Mouse (Mus musculus): Measurements from ENCODE around the gene Adrb1. TPM values are rescaled to one million over a fixed set of nuclear protein-coding genes. Genes with fewer than 3 reads are reported as not detected.
"Not testable (repeated sequence)": the region's sequence is repeated elsewhere in the genome, so short reads cannot be mapped to it uniquely, and the experiment has no call there.

The Adrb1 gene
- total RNA-seq, 2 experiments from 2014 or later = not detected

GRCm38 (mm10) chr19:56745061-56745460 lies 23.1 kb downstream of the Adrb1 start:
- no peak for ATAC-seq (replicated peaks; ENCODE audit: low FRiP score, poor library complexity, severe bottlenecking)

GRCm38 (mm10) chr19:56745528-56745927 lies 23.5 kb downstream of the Adrb1 start:
- no peak for ATAC-seq (replicated peaks; ENCODE audit: low FRiP score, poor library complexity, severe bottlenecking)

GRCm38 (mm10) chr19:56746618-56747017 lies 24.6 kb downstream of the Adrb1 start:
- ATAC-seq (replicated peaks; ENCODE audit: low FRiP score, poor library complexity, severe bottlenecking) = no peak

GRCm38 (mm10) chr19:56747878-56748277 lies 25.9 kb downstream of the Adrb1 start:
- no peak for ATAC-seq (replicated peaks; ENCODE audit: low FRiP score, poor library complexity, severe bottlenecking)

- no peak for ATAC-seq (replicated peaks; ENCODE audit: low FRiP score, poor library complexity, severe bottlenecking)
These were observed 27.3 kb downstream of the Adrb1 start for GRCm38 (mm10) chr19:56749343-56749742.

- ATAC-seq (replicated peaks; ENCODE audit: low FRiP score, poor library complexity, severe bottlenecking) = no peak
These were observed 28.7 kb downstream of the Adrb1 start for GRCm38 (mm10) chr19:56750709-56751108.

- ATAC-seq (replicated peaks; ENCODE audit: low FRiP score, poor library complexity, severe bottlenecking) = not testable (repeated sequence)
These were observed 32.5 kb downstream of the Adrb1 start for GRCm38 (mm10) chr19:56754456-56754855.

- ATAC-seq (replicated peaks; ENCODE audit: low FRiP score, poor library complexity, severe bottlenecking) = no peak
These were observed 34.4 kb downstream of the Adrb1 start for GRCm38 (mm10) chr19:56756412-56756811.

- no peak for ATAC-seq (replicated peaks; ENCODE audit: low FRiP score, poor library complexity, severe bottlenecking)
These were observed 36.3 kb downstream of the Adrb1 start for GRCm38 (mm10) chr19:56758311-56758710.

- no peak for ATAC-seq (replicated peaks; ENCODE audit: low FRiP score, poor library complexity, severe bottlenecking)
These were observed 37.7 kb downstream of the Adrb1 start for GRCm38 (mm10) chr19:56759740-56760139.

GRCm38 (mm10) chr19:56760306-56760940 lies 38.4 kb downstream of the Adrb1 start:
- no peak for ATAC-seq (replicated peaks; ENCODE audit: low FRiP score, poor library complexity, severe bottlenecking)

- ATAC-seq (replicated peaks; ENCODE audit: low FRiP score, poor library complexity, severe bottlenecking) = no peak
These were observed 39.1 kb downstream of the Adrb1 start for GRCm38 (mm10) chr19:56761096-56761495.

GRCm38 (mm10) chr19:56761727-56762126 lies 39.7 kb downstream of the Adrb1 start:
- ATAC-seq (replicated peaks; ENCODE audit: low FRiP score, poor library complexity, severe bottlenecking) = no peak

- ATAC-seq (replicated peaks; ENCODE audit: low FRiP score, poor library complexity, severe bottlenecking) = no peak
These were observed 40.7 kb downstream of the Adrb1 start for GRCm38 (mm10) chr19:56762686-56763085.

GRCm38 (mm10) chr19:56769024-56769423 lies 47.0 kb downstream of the Adrb1 start:
- ATAC-seq (replicated peaks; ENCODE audit: low FRiP score, poor library complexity, severe bottlenecking) = no peak

- ATAC-seq (replicated peaks; ENCODE audit: low FRiP score, poor library complexity, severe bottlenecking) = no peak
These were observed 50.2 kb downstream of the Adrb1 start for GRCm38 (mm10) chr19:56772158-56772557.

GRCm38 (mm10) chr19:56773393-56773971 lies 51.5 kb downstream of the Adrb1 start:
- ATAC-seq (replicated peaks; ENCODE audit: low FRiP score, poor library complexity, severe bottlenecking) = no peak

GRCm38 (mm10) chr19:56774408-56774962 lies 52.5 kb downstream of the Adrb1 start:
- no peak for ATAC-seq (replicated peaks; ENCODE audit: low FRiP score, poor library complexity, severe bottlenecking)

- no peak for ATAC-seq (replicated peaks; ENCODE audit: low FRiP score, poor library complexity, severe bottlenecking)
These were observed 53.2 kb downstream of the Adrb1 start for GRCm38 (mm10) chr19:56774971-56775892.

GRCm38 (mm10) chr19:56775893-56776718 lies 54.1 kb downstream of the Adrb1 start:
- no peak for ATAC-seq (replicated peaks; ENCODE audit: low FRiP score, poor library complexity, severe bottlenecking)
